Mouse (Mus musculus) frontal cortex, adult (tissue): ENCODE results near the gene St6gal1.

Experiments used
- ATAC-seq: cut with Nextera tagmentation; 2 replicates; pipeline ENCODE4 v1.9.2; 2017; ENCODE audit warnings: mild to moderate bottlenecking, moderate library complexity, mixed read lengths; ENCODE audit not compliant: low TSS enrichment

St6gal1 gene

GRCm38 (mm10) chr16:23223871-23224469, 570 bp upstream of the St6gal1 start:
- no peak; the same call in 1 of the 2 replicates for ATAC-seq

- peak; percentile 21 for ATAC-seq
These were observed 655 bp downstream of the St6gal1 start for GRCm38 (mm10) chr16:23225069-23225721.

GRCm38 (mm10) chr16:23225821-23226600, 1.5 kb downstream of the St6gal1 start:
- peak; percentile 69 for ATAC-seq

- ATAC-seq, result peak; percentile 11
These were observed 2.2 kb downstream of the St6gal1 start for GRCm38 (mm10) chr16:23226601-23227351.

GRCm38 (mm10) chr16:23227851-23228250, 3.3 kb downstream of the St6gal1 start:
- ATAC-seq, result no peak

- no peak for ATAC-seq
These were observed 3.9 kb downstream of the St6gal1 start for GRCm38 (mm10) chr16:23228486-23228885.

- ATAC-seq, result no peak
These were observed 5.4 kb downstream of the St6gal1 start for GRCm38 (mm10) chr16:23229945-23230344.

- ATAC-seq, result no peak
These were observed 6.6 kb downstream of the St6gal1 start for GRCm38 (mm10) chr16:23231168-23231567.

- peak; percentile 47; the same call in 1 of the 2 replicates for ATAC-seq
These were observed 8.2 kb downstream of the St6gal1 start for GRCm38 (mm10) chr16:23232691-23233090.

- ATAC-seq, result peak; percentile 74; the same call in 1 of the 2 replicates
These were observed 9.0 kb downstream of the St6gal1 start for GRCm38 (mm10) chr16:23233496-23233895.

- no peak for ATAC-seq
These were observed 10.0 kb downstream of the St6gal1 start for GRCm38 (mm10) chr16:23234557-23234956.

GRCm38 (mm10) chr16:23235173-23235694, 10.7 kb downstream of the St6gal1 start:
- no peak for ATAC-seq

- ATAC-seq, result peak; percentile 48; the same call in 1 of the 2 replicates
These were observed 15.0 kb downstream of the St6gal1 start for GRCm38 (mm10) chr16:23239583-23239982.

GRCm38 (mm10) chr16:23240049-23240949, 15.8 kb downstream of the St6gal1 start:
- peak; percentile 92 for ATAC-seq

GRCm38 (mm10) chr16:23240950-23241259, 16.4 kb downstream of the St6gal1 start:
- no peak for ATAC-seq

- ATAC-seq, result no peak
These were observed 19.3 kb downstream of the St6gal1 start for GRCm38 (mm10) chr16:23243726-23244425.

GRCm38 (mm10) chr16:23244486-23244885, 19.9 kb downstream of the St6gal1 start:
- no peak for ATAC-seq

- ATAC-seq, result no peak
These were observed 24.7 kb downstream of the St6gal1 start for GRCm38 (mm10) chr16:23249285-23249684.

GRCm38 (mm10) chr16:23249762-23250161, 25.2 kb downstream of the St6gal1 start:
- ATAC-seq, result no peak
